Mouse (Mus musculus) fibroblast of lung, adult 2 months (primary cell): ENCODE measurements around the gene Mast4.

Source experiments
- DNase-seq: peaks from one replicate; pipeline ENCODE4 v3.0.0-alpha.2; 2011; ENCODE audit warnings: low read depth

The Mast4 gene

DNA sequence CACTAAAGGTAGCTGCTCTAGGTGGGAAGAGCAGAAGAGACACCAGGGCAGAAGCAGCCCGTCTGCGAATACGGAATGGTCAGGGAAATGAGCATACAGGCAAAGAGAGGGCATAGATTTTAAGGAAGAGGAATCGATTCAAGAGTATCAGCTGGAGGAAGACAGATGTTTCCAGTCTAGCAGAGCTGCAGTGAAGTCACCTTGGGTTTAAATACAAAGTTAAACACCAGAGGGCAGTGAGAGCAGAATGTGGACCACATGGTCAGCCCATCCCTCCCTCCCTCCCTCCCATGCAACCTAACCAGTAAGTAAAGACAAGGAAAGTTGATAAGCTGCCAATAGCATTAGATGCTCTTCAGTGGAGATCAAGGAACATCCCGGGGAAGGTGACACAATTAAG lies 138.0 kb downstream of the Mast4 start:
- no peak for DNase-seq

DNA sequence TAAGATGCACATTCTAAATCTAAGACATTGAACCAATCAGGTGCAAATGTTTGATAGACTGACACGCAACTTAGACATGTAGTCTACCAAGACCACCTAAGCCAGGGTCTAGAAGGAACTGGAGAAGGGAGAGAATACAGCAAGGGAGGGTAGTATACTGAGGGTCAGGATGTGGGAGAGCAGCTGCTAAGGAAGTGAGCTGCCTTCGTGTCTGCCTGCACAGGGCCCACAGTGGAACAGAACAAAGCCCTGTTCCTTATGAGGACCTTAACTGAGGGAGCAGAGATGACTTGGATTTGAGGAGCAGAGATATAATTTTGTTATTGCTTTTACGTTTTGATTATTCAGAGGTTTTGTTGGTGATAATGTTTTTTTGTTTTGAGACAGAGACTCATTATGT lies 138.4 kb downstream of the Mast4 start:
- no peak for DNase-seq

DNA sequence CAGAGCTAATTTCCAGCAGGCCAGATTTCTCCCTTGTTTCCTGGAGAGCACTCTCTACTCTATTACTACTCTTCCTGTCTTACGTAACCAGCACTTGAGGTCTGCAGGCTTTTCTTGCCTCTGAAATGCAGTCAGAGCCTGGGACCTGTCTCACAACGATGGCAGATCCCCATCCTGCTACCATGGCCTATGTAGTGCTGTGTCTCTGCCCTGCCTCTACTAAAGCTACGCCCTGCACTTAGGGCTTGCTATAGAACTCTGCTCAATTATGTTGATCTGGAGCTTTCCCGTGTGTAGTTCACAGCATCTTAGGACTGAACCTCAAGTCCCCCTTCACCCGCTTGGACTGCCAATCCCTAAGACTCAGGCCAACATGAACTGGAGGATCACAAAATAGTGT lies 150.7 kb downstream of the Mast4 start:
- no peak for DNase-seq

DNA sequence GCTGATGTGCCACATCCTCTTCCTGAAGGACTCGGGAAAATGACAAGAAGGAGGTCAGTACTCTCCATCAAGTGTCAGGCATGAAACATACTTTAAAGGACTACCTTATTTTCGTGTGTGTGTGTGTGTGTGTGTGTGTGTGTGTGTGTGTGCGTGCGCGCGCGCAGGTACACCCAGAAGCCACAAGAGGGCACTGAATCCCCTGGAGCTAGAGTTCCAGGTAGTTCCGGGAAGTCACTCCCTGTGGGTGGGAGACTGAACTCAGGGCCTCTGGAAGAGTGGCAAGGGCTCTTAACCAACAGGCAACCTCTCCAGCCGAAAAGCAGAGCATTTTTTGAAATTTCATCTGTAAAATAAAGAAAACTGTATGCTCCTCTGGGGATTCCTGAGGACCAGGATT lies 152.5 kb downstream of the Mast4 start:
- no peak for DNase-seq

DNA sequence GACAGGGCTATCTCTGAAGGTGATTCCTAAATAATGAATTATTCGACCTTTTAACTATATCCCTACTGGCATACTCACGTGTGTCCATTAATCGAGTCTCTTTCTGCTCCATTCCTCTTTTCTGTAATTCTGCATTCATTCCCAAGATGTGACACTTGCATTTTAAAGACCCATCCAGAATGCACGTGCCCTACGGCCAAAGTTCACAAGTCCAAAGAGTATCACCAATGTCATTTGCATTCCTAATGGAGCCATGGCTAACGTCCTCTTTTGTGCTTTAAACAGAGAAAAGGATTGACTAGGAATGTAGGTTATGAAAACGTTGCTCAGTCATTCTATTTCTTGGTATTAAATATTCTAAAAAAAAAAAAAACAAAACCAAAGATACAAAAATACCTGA lies 157.4 kb downstream of the Mast4 start:
- DNase-seq: no peak

DNA sequence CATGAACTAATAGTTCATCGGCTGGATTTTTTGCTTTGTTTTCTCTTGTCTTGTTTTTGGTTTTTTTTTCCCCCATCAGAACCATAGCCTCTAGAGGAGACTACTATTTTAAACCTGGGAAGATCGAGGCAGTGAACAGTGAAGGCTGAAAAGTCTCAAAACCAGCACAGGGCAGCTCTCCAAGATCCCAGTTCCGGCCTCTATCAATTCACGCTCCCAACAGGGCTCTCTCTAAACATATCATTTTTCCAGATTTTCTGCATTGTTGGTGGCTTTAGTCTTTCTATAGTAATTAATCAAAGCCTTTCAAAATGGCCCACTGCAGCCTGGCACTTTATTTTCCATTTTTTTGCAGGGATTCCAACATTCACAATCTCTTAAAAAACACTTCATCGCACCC lies 159.9 kb downstream of the Mast4 start:
- no peak for DNase-seq

DNA sequence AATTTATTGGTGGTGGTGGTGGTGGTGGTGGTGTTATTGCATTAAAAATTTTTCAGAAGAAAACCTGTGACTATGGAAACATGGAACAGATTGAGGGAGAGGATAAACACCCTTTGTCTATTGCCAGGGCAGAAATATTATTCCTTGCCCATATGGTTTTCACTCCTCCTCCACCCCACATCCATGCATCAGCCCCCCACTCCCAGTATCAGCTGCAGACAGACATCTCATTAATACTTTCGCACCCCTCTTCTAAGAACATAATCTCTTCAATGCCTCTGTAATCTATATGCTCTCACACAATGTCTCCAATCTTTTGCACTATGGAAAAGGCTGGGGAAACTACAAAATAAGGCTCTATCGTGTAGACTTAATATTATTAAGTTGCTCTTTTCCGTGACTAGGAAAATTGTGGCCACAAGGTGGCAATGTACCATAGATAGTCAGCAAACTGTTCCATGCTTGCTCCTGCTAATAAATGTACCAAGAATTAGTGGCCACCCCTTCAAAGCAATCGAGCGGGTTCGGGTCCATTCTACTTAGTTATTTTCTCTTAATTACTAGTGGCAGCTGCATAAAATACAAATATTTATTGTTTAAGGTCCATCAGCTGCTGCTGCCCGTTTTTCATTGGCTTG lies 160.6 kb downstream of the Mast4 start:
- peak; percentile 60 for DNase-seq

DNA sequence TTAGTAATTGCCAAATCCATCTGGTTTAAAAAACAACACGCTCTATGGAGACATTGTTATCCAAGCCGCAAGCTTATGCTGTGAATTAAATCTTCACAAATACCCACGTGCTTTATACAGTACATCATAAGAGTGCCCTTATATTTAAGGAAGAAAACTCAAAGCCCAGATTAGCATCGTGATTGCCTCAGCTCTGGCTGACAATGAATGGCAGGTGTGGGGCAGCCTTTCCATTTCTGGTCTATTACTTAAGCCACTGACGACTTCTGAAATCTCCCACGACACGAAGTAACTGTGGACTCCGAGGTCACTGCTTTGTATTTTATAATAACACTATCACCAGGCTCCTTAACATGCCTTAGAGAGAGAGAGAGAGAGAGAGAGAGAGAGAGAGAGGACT lies 182.4 kb downstream of the Mast4 start:
- DNase-seq: no peak

DNA sequence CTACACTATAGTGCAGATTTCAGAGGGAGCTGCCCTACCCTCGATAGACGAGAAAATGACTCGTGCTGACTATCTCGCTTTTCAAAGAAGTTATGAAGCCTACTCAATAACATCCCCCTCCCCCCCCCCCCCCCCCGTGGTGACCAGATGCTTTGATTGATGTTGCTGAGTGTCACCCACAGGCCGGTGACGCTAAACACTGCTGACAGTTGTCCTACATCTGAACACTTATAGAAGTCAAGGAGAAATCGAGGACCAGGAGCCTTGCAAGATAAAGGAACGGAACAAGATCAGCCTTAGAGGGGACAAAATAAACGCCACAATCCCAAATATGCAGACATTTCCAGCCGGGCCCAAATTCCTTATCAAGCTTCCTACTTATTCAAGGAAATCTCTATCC lies 183.1 kb downstream of the Mast4 start:
- no peak for DNase-seq

DNA sequence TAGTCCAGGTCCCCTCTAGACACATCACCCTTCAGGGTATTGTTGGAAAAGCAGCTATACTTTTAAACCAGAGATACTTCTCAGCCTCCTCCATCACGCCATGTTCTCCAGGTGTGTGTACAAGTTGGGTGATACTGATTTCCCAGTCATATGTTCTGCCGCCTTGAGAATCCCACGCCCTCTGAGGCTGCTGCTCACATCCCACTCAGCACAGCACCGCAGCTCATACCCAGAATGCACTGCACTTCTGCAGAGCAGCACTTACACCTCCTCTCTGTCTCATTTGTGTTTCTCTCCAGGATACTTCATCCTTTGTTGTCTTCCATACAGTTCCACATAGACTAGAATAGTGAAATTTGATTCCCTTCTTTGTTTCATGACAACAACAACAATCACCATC lies 183.6 kb downstream of the Mast4 start:
- DNase-seq: no peak

DNA sequence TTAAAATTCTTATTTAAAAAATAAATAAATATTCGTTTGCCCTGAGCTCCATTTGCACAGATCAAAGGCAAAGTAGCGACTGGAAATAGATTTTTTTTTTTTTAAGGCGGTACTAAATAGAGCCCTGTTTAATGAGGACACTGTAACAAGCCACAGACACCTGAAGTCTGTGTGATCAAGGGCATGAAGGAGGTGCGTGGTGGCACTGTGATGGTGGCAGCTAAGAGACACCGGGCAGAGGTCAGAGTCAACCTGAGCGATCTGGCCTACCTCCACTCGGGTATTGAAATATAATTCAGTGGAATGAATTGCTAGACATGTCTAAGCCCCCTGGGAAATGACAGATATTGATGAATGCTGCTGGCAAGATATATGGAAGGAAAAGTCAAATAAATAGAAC lies 184.9 kb downstream of the Mast4 start:
- no peak for DNase-seq

DNA sequence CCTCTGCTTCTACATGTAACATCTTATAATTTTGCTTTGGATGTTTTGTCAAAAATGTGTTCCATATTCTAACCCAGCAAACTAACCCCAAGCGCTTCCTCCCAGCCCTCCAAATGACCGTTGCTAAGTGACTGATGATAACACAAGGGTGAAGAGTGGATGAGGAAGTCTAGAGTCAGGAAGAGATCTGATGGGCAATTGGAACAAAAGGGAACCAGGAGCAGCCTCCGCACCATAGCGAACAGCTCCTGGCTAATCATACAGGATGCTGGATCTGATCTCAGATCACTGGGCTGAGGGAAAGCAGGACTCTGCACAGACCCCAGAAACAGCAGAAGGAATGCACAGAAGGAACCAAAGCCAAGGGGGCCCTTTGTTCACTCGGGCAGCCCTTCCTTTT lies 190.0 kb downstream of the Mast4 start:
- no peak for DNase-seq

DNA sequence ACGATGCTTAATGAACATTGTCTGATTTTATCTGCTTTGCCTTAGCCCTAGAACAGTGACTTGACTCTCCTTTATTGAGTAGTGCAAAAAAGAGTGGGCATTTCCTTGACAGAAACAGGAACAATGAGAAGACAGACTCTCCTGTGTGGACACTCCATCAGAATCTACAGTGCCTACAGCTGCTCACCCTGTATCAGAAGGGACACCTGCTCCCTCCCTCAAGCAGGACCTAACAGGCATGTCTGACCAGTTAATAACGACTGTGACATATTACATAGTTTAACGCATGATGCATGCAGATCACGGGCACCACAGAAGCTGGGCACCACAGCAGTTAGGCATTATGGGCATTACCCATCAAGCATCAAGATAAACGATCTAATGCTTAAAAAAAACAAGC lies 193.0 kb downstream of the Mast4 start:
- no peak for DNase-seq

DNA sequence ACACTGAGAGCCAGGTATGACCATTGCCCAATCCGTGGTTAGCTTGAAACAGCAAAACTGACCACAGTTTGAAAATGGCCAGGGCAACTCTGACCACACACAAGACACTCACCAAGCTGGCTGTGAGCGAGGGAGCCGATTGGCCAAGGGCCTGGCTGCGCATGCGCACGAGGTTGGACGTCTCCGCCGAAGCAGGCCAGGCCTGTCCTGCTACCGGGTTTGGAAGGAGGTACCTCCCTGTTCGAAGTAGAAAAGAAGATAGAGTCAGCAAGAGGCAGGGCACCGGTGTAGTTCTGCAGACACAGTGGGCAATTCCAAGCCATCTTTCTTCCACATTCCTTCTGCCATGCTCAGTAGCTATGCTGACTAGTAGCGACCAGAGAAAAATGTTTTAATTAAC lies 194.2 kb downstream of the Mast4 start:
- DNase-seq: no peak

DNA sequence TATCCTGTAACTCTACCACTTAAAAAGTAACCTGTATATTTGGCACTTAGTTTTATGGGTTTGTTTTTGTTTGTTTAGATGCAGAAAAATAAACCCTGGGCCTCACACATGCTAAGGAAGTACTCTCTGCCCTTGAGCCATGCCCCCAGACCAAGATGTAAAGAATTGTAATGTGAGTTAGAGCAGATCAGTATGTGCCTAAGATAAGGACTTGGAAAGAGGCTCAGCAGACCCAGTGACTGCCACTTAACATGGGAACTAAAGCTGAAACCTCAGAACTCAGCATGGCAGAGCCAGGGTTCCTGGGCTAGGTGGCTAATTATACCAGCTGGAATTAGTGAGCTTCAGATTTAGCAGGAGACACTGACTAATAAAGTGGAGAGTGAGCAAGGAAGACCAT lies 196.0 kb downstream of the Mast4 start:
- DNase-seq: no peak

DNA sequence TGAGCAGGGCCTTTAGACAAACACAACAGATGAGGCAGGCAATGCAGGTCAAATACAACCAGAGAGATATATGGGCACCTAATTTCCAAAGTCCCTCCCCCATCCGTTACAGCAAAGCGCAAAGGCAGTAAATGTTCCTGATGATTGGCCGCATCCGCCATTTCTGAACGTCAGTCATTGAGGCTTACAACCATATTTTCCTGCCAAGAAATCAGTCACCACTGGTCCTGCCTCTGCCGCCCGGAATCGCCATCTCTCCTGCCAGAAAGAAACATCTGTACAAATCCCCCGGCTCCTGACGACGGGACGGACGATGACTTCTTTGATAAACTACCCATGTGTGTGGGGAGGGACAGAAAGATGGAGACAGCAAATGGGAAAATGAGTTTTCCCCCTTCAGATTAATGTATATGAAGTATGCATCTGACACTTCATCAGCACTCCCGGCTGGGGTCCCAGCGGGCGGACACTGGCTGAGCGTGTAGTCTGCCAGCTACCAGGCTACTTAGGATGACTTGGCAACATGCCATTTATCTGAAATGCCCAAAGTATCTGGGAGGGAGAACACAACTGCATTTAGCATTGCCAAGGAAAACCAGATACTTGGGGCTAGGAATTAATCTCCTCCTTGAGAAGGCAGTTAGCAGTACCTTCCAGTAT lies 198.9 kb downstream of the Mast4 start:
- DNase-seq: no peak

DNA sequence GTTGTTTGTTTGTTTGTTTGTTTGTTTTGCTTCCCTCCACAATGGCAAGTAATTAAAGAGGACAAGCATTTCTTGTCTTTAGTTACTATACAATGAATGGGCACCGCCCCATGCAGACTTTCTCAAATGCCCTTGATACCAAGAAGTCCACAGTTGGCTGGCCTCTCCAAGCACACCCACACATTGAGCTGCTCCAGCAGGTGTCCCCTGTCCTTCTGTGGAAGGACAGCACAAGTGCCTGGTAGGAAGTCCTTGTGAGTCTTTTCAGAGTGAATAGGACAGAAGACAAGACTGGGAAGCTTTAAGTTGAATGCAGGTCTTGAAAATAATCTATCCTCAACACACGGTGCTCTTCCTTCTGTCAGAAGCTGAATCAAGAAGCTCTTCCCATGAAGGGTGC lies 202.5 kb downstream of the Mast4 start:
- DNase-seq: no peak

DNA sequence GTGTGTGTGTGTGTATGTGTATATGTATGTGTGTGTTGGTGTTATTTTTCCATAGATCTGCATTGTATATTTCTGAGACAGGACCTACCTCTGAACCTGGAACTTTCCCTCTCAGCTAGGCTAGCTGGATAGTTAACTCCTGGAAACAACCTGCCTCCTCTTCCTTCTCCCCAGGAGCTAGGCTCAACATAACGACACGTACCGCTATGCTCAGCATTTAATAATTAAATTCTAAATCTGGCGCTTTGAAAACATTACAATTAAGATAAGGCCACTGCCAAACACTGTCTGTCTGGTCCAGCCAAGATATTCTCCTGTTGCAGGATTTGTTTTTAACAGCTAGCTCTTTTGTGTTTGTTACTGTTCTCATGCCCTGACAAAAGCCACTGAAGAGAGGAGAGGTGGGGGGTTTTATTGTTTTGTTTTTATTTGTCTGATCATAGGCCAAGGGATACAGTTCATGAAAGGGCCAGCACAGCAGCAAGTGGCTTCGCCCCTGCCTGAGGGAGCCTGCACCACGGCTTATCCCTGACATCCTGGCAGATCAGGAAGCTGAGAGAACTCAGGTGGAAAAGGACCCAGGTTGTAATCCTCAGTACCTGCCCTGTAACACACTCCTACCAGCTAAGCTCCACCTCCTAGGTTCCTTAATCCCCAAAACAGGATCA lies 205.0 kb downstream of the Mast4 start:
- no peak for DNase-seq

DNA sequence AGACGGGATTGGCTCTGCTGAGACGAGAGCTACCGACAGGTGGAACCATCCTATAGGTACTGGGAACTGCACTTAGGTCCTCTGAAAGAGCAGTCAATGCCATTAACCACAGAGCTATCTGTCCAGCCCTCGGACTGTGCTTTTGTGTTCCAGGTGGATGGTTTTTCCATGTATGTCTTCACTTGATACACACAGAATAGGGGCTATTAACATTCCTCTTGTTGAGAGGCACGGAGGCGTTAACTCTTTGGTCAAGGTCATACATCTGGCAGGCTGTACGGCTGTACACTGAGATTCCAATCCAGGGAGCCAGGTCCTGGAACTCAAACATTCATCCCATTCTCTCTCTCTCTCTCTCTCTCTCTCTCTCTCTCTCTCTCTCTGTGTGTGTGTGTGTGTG lies 205.6 kb downstream of the Mast4 start:
- DNase-seq: no peak

DNA sequence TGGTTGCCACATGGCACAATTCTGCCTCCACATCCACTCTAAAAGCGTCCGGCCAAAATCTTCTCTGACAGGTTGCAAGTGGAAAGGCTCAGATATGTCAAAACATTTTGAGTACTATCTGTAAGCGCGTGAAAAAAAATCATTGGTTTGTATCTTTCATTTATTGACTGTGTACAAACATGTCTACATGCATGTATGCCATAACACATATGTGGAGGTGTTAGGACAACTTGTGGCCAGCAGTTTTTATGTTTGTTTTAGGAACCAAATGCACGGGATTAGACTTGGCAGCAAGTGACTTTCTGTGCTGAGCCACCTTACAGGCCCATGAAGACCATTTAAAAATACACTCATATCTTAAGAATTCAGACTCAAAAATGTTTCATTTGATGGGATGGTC lies 206.7 kb downstream of the Mast4 start:
- no peak for DNase-seq

DNA sequence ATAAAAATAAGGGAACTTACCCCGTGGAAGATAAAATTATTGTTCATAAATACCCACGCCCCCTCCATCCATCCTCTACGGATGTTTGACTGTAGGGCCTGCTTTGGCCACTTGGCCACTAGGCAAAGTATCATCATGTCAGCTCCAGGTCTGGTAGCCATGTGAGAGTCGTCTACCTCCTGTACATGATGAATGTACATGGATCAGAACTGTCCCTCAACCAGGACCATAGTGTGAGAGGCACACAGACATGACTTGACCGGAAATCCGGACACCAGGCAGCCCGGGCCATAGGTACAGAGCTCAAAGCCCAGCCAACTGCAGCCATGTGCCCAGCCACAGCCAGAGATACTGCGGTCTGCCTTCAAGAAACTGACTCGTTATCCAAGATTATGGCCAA lies 210.6 kb downstream of the Mast4 start:
- DNase-seq: no peak

DNA sequence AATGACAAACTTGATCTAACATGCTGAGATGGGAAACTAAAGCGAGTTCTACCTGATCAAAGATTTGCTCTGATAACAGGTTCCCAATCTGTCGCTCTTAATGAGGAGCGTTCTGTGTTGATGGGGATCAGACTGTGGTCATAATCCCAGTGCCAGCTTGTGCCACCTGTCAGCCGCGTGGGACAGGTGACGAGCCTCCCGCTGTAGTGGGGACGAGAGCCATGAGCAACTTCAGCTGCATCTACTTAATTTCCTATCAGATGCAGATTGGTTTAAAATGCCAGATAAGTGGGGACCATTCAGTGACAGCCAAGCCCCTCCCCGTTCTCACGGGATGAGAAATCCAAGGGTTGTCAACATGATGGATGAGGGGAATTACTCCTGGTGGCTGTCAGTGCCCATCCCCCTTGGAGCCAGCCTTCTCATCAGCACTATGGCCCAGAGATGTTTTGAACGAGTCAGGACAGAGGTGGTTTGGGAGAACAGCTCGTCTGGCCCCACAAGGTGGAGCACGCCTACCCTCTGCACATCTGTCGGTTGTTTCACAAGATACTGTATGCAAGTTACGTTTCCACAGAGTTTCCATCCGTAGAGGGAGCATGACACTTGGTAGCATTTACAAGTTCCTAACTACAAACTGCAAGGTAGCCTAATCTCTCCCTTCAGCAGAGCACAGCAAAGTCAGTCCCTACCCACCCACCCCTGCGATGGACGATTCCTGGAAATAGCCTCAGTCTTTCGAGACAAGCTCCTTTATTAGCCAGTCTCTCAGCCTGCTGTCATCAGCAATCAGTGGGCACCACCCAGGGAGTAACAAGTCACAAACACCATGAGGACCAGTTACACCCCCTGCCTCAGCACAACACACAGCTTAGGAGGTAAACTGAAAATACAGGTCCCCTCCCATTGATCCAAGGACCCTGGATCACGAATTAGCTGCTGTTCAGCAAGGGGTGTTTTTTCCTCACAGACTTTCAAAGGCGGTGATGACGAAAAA lies 212.2 kb downstream of the Mast4 start:
- DNase-seq: no peak
